Mouse (Mus musculus) liver, embryonic 14.5 days (tissue): ENCODE results near the gene Smap2. TPM values are rescaled to one million over a fixed set of nuclear protein-coding genes. Genes with fewer than 3 reads are reported as not detected.

Experiments
- ATAC-seq: fragments of 200-750 bp; cut with Nextera tagmentation; 2 replicates; pipeline ENCODE4 v1.8.0; 2017; ENCODE audit warnings: moderate number of reproducible peaks, mild to moderate bottlenecking, moderate library complexity; ENCODE audit not compliant: insufficient read depth
- DNase-seq, 3 experiments: peaks; one replicate each; pipeline ENCODE4 v3.0.0-alpha.2; 2012 to 2013; ENCODE audit warnings: low read depth in 3 of 3, low spot score in 3 of 3
- H3K27ac ChIP-seq: fragments of 300-500 bp; sonication (generic); 2 replicates; pipeline ENCODE4 v1.5.1; 2014; ENCODE audit warnings: moderate library complexity, mild to moderate bottlenecking, control low read depth, inconsistent platforms
- H3K27me3 ChIP-seq: fragments of 300-500 bp; sonication (generic); 2 replicates; pipeline ENCODE4 v1.6.1; 2014; ENCODE audit warnings: mild to moderate bottlenecking, low read length, moderate library complexity; ENCODE audit not compliant: control insufficient read depth, insufficient read depth
- H3K36me3 ChIP-seq: fragments of 300-500 bp; sonication (generic); replicated peaks from 2 replicates; pipeline ENCODE4 v1.6.1; 2014; ENCODE audit warnings: low read depth; ENCODE audit not compliant: control insufficient read depth, insufficient read depth
- H3K4me1 ChIP-seq, 2 experiments: fragments of 200-500 bp in 1 of 2; fragments of 300-500 bp in 1 of 2; sonication (generic) in 1 of 2; replicated peaks; 2 replicates each; pipeline ENCODE4 v1.6.1; 2012 to 2014; ENCODE audit warnings: antibody characterized with exemption in 1 of 2, inconsistent platforms in 1 of 2, low read length in 1 of 2; ENCODE audit not compliant: control insufficient read depth in 2 of 2, insufficient read depth in 2 of 2
- H3K4me2 ChIP-seq: fragments of 300-500 bp; sonication (generic); 2 replicates; pipeline ENCODE4 v1.6.1; 2014; ENCODE audit warnings: low read depth, mild to moderate bottlenecking, control low read depth, moderate library complexity
- H3K4me3 ChIP-seq, 2 experiments: fragments of 200-500 bp in 1 of 2; fragments of 300-500 bp in 1 of 2; sonication (generic) in 1 of 2; 2 replicates each; pipeline ENCODE4 v1.5.1; 2012 to 2014; ENCODE audit warnings: low read depth in 2 of 2, low read length in 2 of 2, mild to moderate bottlenecking in 2 of 2, control low read depth in 1 of 2, inconsistent platforms in 1 of 2, moderate library complexity in 1 of 2; ENCODE audit not compliant: insufficient read depth in 1 of 2
- H3K9ac ChIP-seq: fragments of 300-500 bp; sonication (generic); replicated peaks from 2 replicates; pipeline ENCODE4 v1.6.1; 2014; ENCODE audit warnings: mild to moderate bottlenecking, control low read depth, moderate library complexity
- H3K9me3 ChIP-seq: fragments of 300-500 bp; sonication (generic); 2 replicates; pipeline ENCODE4 v1.6.1; 2016; ENCODE audit warnings: low read length, mixed read lengths; ENCODE audit not compliant: control insufficient read depth
- CTCF ChIP-seq: IDR thresholded peaks from 2 replicates; pipeline ENCODE4 v1.5.1; 2016; ENCODE audit warnings: antibody characterized with exemption, low read depth, control low read depth
- EP300 ChIP-seq: IDR thresholded peaks from 2 replicates; pipeline ENCODE4 v1.6.1; 2016; ENCODE audit warnings: antibody characterized with exemption, low read depth
- WGBS: fragments of 180-500 bp; shearing (Covaris S2); extraction: QIAGEN DNeasy Blood & Tissue Kit; methylation state at CpG from one replicate; pipeline ENCODE4 v1.1.7; 2014; ENCODE audit not compliant: insufficient replicate concordance; 5-methylcytosine and 5-hydroxymethylcytosine counted together
- microRNA-seq: library from miRNA; unstranded; fragments of <30 nt; microRNA quantifications from one replicate; pipeline ENCODE4, GENCODE M21; 2016
- polyA plus RNA-seq, 2 experiments: library from polyadenylated mRNA; depleted of rRNA in 1 of 2; stranded (reverse) in 1 of 2; unstranded in 1 of 2; fragments of >200 nt; fragmentation: Nextera tagmentation in 1 of 2; extraction: Ambion mirVana in 1 of 2; gene quantifications; 2 replicates each; pipeline versions ENCODE4 v1.2.1 to v1.2.3; 2012 to 2014

The Smap2 gene
- polyA plus RNA-seq, 2 experiments = 17.0 to 19.6 TPM

DNA sequence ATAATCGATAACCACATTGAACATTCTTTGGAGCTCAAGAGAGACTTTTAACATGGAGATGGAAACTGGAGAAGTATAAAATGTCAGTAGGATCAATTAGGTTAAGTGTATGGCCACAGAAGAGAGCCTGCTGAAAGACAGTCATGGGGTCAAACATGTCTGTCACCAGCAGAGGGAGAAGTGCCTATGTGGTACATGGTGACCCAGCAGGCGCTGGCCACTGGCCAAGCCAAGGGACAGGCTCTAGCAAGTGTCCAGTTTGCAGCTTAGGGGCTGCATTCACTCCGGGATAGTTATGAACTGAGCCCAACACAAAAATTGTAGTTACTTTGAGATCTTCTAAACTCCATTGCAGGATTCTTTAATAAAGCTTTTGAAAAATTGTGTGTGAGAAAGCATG lies 88.4 kb downstream of the Smap2 start:
- Histone ChIP-seq H3K27ac (no peak overlapping the region), H3K4me3 (no peak overlapping the region), H3K9ac (no peak overlapping the region), H3K9me3 (no peaks in the 10 kb centered on the region), H3K27me3 (no peaks in the 10 kb centered on the region), H3K4me2 (no peak overlapping the region), H3K36me3 (no peaks in the 10 kb centered on the region), H3K4me1 (peaks cover 3 to 8% of the 10 kb centered on the region in 2 experiments; a peak in 3 of 4 replicates)
- ATAC-seq = no peak
- no peak for DNase-seq
- 68% methylated on average over 3 of the region's 3 CpGs for WGBS
- TF ChIP-seq CTCF = peak; percentile 24; the same call in 1 of the 2 replicates
- no peak for TF ChIP-seq EP300

- H3K27ac ChIP-seq = peak overlapping the region; percentile 76
- H3K9me3 ChIP-seq = no peaks in the 10 kb centered on the region
- H3K4me3 ChIP-seq = peak overlapping the region; percentile 59 to 72
- no peaks in the 10 kb centered on the region for H3K27me3 ChIP-seq
- H3K4me2 ChIP-seq = peak overlapping the region; percentile 79
- DNase-seq (peak; percentile 39 to 56 (median 39)), ATAC-seq (peak; percentile 76)
- H3K36me3 ChIP-seq = peaks cover 7% of the 10 kb centered on the region
- 12% methylated on average over 3 of the region's 3 CpGs for WGBS
- H3K4me1 ChIP-seq = peaks cover 3 to 8% of the 10 kb centered on the region in 2 experiments; a peak in 3 of 4 replicates
- no peak for TF ChIP-seq EP300
- TF ChIP-seq CTCF = peak; percentile 24; the same call in 1 of the 2 replicates
- H3K9ac ChIP-seq = peak overlapping the region; percentile 76
These were observed 91.7 kb downstream of the Smap2 start for GRCm38 (mm10) chr4:120925386-120925785.

- ATAC-seq (peak; percentile 99), DNase-seq (peak; percentile 80 to 84 (median 82))
- peak within 1 kb of the TSS; percentile 76 for H3K27ac ChIP-seq
- TF ChIP-seq CTCF = no peak
- peak; percentile 70 for TF ChIP-seq EP300
- peak within 1 kb of the TSS; percentile 59 to 72 for H3K4me3 ChIP-seq
- no peaks in the 10 kb centered on the region for H3K27me3 ChIP-seq
- H3K36me3 ChIP-seq = peaks cover 7% of the 10 kb centered on the region
- peak within 1 kb of the TSS; percentile 79 for H3K4me2 ChIP-seq
- H3K9me3 ChIP-seq = no peaks in the 10 kb centered on the region
- peaks cover 3 to 8% of the 10 kb centered on the region in 2 experiments; a peak in 3 of 4 replicates for H3K4me1 ChIP-seq
- peak within 1 kb of the TSS; percentile 76 for H3K9ac ChIP-seq
- 0% methylated on average over 33 of the region's 33 CpGs for WGBS
These were observed 92.3 kb downstream of the Smap2 start, which contains the start of gene Exo5 for GRCm38 (mm10) chr4:120924554-120925299. TSS of gene Exo5 (minus strand) at chr4:120925017.

DNA sequence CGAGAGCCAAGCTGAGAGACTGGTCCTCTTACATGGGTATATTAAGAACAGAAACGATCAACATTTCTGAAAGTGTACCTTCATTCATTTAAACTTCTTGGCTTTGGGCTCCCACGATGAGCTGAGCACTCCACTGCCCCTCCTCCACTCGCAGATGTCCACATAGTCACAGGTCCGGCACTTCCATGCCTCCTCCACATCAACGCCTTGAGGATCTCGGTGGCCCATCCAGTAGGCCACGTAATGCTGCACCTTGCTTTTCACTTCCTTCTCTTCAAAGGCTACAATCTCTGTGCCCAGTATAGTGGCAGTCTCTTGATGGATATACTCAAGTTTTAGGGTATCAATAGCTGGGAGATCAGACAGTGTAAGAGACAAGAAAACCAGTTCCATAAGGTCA lies 95.6 kb downstream of the Smap2 start:
- Histone ChIP-seq H3K27me3 (no peaks in the 10 kb centered on the region), H3K9me3 (no peaks in the 10 kb centered on the region), H3K4me2 (no peak overlapping the region), H3K4me3 (no peak overlapping the region), H3K36me3 (peaks cover 7% of the 10 kb centered on the region), H3K9ac (no peak overlapping the region), H3K4me1 (peaks cover 3 to 8% of the 10 kb centered on the region in 2 experiments; a peak in 3 of 4 replicates), H3K27ac (no peak overlapping the region)
- ATAC-seq (no peak), DNase-seq (no peak)
- TF ChIP-seq CTCF (no peak), EP300 (no peak)
- WGBS = 87% methylated on average over 8 of the region's 8 CpGs

Small RNA genes within 50 kb of the gene (microRNA-seq; reads per million reads assigned to microRNA genes)
- gene Mir7015 = not detected

Other genes with a start within 250 kb of the Smap2 start
- 53.3 and 58.2 TPM in 2 replicates for gene Nfyc, start 185.7 kb downstream of the Smap2 start, polyA plus RNA-seq (2012; rRNA removed)
- 50.6 and 50.7 TPM in 2 replicates for gene Nfyc, start 185.7 kb downstream of the Smap2 start, polyA plus RNA-seq (2014; fragmentation: Nextera tagmentation; extraction: Ambion mirVana)
- gene Rims3, start 162.4 kb downstream of the Smap2 start, polyA plus RNA-seq (2012; rRNA removed) = 0.19 and 0.25 TPM in 2 replicates
- 0.09 and 0.15 TPM in 2 replicates for gene Rims3, start 162.4 kb downstream of the Smap2 start, polyA plus RNA-seq (2014; fragmentation: Nextera tagmentation; extraction: Ambion mirVana)
- gene Exo5, start 92.2 kb downstream of the Smap2 start, polyA plus RNA-seq (2012; rRNA removed) = 3.4 and 7.2 TPM in 2 replicates
- gene Exo5, start 92.2 kb downstream of the Smap2 start, polyA plus RNA-seq (2014; fragmentation: Nextera tagmentation; extraction: Ambion mirVana) = 5.3 and 5.8 TPM in 2 replicates
- gene Zfp69, start 65.5 kb downstream of the Smap2 start, polyA plus RNA-seq (2012; rRNA removed) = 1.0 and 1.1 TPM in 2 replicates
- 1.2 and 1.3 TPM in 2 replicates for gene Zfp69, start 65.5 kb downstream of the Smap2 start, polyA plus RNA-seq (2014; fragmentation: Nextera tagmentation; extraction: Ambion mirVana)
- 0.79 and 1.9 TPM in 2 replicates for gene Col9a2, start 22.1 kb upstream of the Smap2 start, polyA plus RNA-seq (2012; rRNA removed)
- 0.83 and 1.1 TPM in 2 replicates for gene Col9a2, start 22.1 kb upstream of the Smap2 start, polyA plus RNA-seq (2014; fragmentation: Nextera tagmentation; extraction: Ambion mirVana)
- 8.3 and 10.3 TPM in 2 replicates for gene Zmpste24, start 81.0 kb upstream of the Smap2 start, polyA plus RNA-seq (2012; rRNA removed)
- 15.1 and 15.6 TPM in 2 replicates for gene Zmpste24, start 81.0 kb upstream of the Smap2 start, polyA plus RNA-seq (2014; fragmentation: Nextera tagmentation; extraction: Ambion mirVana)
- gene Tmco2, start 92.0 kb upstream of the Smap2 start, polyA plus RNA-seq (2012; rRNA removed) = not detected in 2 replicates
- not detected in 2 replicates for gene Tmco2, start 92.0 kb upstream of the Smap2 start, polyA plus RNA-seq (2014; fragmentation: Nextera tagmentation; extraction: Ambion mirVana)
- 3.1 and 5.0 TPM in 2 replicates for gene Rlf, start 197.8 kb upstream of the Smap2 start, polyA plus RNA-seq (2012; rRNA removed)
- 6.4 and 7.1 TPM in 2 replicates for gene Rlf, start 197.8 kb upstream of the Smap2 start, polyA plus RNA-seq (2014; fragmentation: Nextera tagmentation; extraction: Ambion mirVana)